Mouse (Mus musculus) limb, embryonic 13.5 days (tissue): ENCODE data around the gene Ugt2b35. TPM values are rescaled to one million over a fixed set of nuclear protein-coding genes. Genes with fewer than 3 reads are reported as not detected.
"Not testable (repeated sequence)": the region's sequence is repeated elsewhere in the genome, so short reads cannot be mapped to it uniquely, and the experiment has no call there.

Source experiments
- ATAC-seq: fragments of 200-750 bp; cut with Nextera tagmentation; 2 replicates; pipeline ENCODE4 v1.8.0; 2017; ENCODE audit warnings: low read depth, moderate number of reproducible peaks, moderate TSS enrichment; ENCODE audit not compliant: low FRiP score
- H3K27ac ChIP-seq: fragments of 300-500 bp; sonication (generic); 2 replicates; pipeline ENCODE4 v1.5.1; 2015; ENCODE audit warnings: inconsistent platforms, mild to moderate bottlenecking, moderate library complexity
- H3K27me3 ChIP-seq: fragments of 300-500 bp; sonication (generic); 2 replicates; pipeline ENCODE4 v1.6.1; 2015; ENCODE audit warnings: mild to moderate bottlenecking, inconsistent platforms
- H3K36me3 ChIP-seq: fragments of 300-500 bp; sonication (generic); 2 replicates; pipeline ENCODE4 v1.6.1; 2015; ENCODE audit warnings: inconsistent platforms, mild to moderate bottlenecking, moderate library complexity
- H3K4me1 ChIP-seq: fragments of 300-500 bp; sonication (generic); 2 replicates; pipeline ENCODE4 v1.6.1; 2015; ENCODE audit warnings: inconsistent platforms
- H3K4me2 ChIP-seq: fragments of 300-500 bp; sonication (generic); replicated peaks from 2 replicates; pipeline ENCODE4 v1.6.1; 2015; ENCODE audit warnings: inconsistent platforms, mild to moderate bottlenecking, moderate library complexity
- H3K4me3 ChIP-seq: fragments of 300-500 bp; sonication (generic); 2 replicates; pipeline ENCODE4 v1.5.1; 2015; ENCODE audit warnings: moderate library complexity, mild to moderate bottlenecking, inconsistent platforms
- H3K9ac ChIP-seq: fragments of 300-500 bp; sonication (generic); 2 replicates; pipeline ENCODE4 v1.6.1; 2015; ENCODE audit warnings: mild to moderate bottlenecking, inconsistent platforms
- H3K9me3 ChIP-seq: fragments of 300-500 bp; sonication (generic); 2 replicates; pipeline ENCODE4 v1.6.1; 2016; ENCODE audit warnings: inconsistent platforms
- WGBS: fragments of 180-500 bp; shearing (Covaris S2); methylation state at CpG from one replicate; pipeline ENCODE4 v1.1.7; 2015; 5-methylcytosine and 5-hydroxymethylcytosine counted together
- polyA plus RNA-seq: library from polyadenylated mRNA; unstranded; fragments of >200 nt; fragmentation: Nextera tagmentation; extraction: Ambion mirVana; gene quantifications from 2 replicates; pipeline ENCODE4 v1.2.1, GENCODE M21; 2015

Ugt2b35 gene
- polyA plus RNA-seq = not detected in 2 replicates

DNA sequence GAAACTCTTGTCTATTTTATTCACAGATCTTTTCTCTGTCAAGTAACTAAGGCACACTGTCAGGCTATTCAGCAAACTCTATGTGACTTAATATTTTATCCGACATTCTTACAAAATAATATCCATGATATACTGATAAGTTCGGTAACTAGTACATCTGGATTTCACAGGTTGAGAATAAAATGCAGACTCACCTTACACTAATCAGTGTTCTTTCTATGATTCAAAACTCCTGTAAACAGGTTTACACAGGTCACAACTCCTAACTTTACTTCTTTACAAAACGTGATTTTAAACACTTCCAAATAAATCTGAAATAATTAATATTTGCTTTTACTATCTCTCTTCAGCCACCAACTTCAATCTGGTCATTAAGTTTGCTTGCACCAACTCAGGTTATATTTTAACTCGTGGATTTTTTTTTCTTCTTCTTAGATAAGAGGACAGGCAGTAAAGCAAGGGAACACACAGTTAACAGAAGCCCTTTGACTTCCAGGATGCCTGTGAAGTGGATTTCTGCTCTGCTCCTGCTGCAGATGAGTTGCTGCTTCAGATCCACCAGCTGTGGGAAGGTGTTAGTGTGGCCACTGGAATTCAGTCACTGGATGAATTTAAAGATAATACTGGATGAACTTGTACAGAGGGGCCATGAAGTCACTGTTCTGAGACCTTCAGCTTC is at the start of gene Ugt2b35:
Ugt2b35 (plus strand) TSS at position 466 of the 679 bp plus-strand sequence.
- H3K4me1 ChIP-seq = no peaks in the 10 kb centered on the region
- no peak within 1 kb of the TSS for H3K4me3 ChIP-seq
- no peaks in the 10 kb centered on the region for H3K36me3 ChIP-seq
- H3K9ac ChIP-seq = no peak within 1 kb of the TSS
- WGBS = 71% methylated on average over 4 of the region's 4 CpGs
- H3K4me2 ChIP-seq = no peak within 1 kb of the TSS
- no peaks in the 10 kb centered on the region for H3K27me3 ChIP-seq
- no peak for ATAC-seq
- H3K27ac ChIP-seq = no peak within 1 kb of the TSS
- no peaks in the 10 kb centered on the region for H3K9me3 ChIP-seq

DNA sequence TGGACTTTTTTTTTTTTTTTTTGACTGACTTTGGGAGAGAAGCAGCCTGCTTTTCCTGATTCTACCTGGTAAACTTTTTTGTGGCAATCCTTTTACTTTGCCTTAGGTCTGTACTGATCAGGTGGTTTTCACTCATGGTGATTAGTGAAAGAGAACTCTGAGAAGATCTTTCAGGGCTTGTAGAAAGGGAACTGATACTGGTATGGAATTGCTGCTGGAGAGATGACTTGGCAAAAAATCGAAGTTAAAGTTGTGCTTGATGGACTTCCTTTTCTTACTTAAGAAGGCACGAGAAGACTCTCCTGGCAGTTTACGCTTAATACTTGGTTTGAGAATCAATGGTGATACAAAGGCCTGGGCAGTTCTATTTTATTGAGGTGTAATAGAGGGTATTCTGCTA is 40.2 kb upstream of the Ugt2b35 start:
- Histone ChIP-seq H3K36me3 (no peaks in the 10 kb centered on the region), H3K27me3 (no peaks in the 10 kb centered on the region), H3K4me2 (no peak overlapping the region), H3K4me1 (no peaks in the 10 kb centered on the region), H3K4me3 (no peak overlapping the region), H3K9me3 (no peaks in the 10 kb centered on the region), H3K27ac (no peak overlapping the region), H3K9ac (no peak overlapping the region)
- no peak for ATAC-seq
- WGBS = 86% methylated on average over 3 of the region's 3 CpGs

DNA sequence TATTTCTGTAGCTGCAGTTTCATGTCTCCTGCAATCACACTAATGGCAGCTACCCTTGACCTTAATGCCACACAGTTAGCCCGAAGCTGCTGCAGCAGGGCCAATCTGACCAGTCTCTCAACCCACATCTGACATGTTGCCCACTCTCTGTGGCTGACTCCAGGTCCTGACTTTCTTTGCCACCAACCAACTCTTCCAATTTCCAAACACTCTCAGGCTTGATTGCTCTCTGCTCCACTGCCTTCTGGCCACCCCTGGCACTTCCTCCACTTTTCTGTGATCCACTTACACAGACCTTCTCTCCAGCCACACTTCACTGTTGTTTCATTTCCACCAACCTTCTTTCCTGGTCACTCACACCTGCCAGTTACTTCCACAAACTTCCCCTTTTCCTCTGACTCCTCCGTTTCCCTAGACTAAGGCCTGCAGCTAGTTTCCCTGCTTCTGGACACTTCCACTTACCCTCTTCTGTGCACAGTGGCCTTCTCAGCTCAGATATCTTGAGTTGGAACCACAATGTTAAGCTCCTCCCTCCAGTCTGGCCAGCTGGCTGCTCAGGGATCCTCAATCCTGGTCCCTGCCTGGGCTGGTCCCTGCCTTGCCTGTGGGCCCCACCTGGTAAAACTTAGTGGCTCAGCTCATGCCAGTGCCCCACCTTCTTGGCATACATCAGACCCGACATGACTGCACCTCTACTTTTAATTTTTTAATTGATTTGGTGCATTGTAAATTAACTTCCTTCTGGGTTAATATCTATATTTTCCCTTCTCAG is 38.9 kb upstream of the Ugt2b35 start:
- no peaks in the 10 kb centered on the region for H3K27me3 ChIP-seq
- 79% methylated on average over 3 of the region's 3 CpGs for WGBS
- H3K4me3 ChIP-seq = no peak overlapping the region
- no peak for ATAC-seq
- no peak overlapping the region for H3K9ac ChIP-seq
- H3K36me3 ChIP-seq = no peaks in the 10 kb centered on the region
- H3K27ac ChIP-seq = no peak overlapping the region
- H3K4me2 ChIP-seq = no peak overlapping the region
- no peaks in the 10 kb centered on the region for H3K4me1 ChIP-seq
- H3K9me3 ChIP-seq = no peaks in the 10 kb centered on the region

DNA sequence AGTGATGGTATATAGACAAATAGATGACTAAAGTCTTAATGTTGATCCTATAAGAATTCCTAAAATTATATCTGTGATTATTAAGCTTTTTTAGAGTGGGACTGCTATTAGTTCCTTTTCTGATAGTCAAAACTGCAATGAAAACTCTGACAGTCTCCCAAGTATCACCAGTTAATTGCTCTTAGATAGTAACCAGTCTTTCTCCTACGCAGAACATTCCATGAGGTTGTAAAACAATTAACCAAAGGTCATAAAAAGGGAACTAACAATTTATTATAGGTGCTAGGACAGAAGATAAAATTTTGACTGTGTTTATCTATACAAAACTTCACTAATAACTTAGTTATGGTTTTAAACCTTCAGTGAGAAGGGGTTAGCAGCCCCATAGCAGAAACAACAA is 37.8 kb upstream of the Ugt2b35 start:
- not testable (repeated sequence) for H3K27me3 ChIP-seq, H3K27ac ChIP-seq, ATAC-seq, H3K36me3 ChIP-seq, H3K9ac ChIP-seq, H3K4me3 ChIP-seq, H3K4me1 ChIP-seq, H3K4me2 ChIP-seq, H3K9me3 ChIP-seq
- 15% methylated on average over 1 of the region's 1 CpGs for WGBS

DNA sequence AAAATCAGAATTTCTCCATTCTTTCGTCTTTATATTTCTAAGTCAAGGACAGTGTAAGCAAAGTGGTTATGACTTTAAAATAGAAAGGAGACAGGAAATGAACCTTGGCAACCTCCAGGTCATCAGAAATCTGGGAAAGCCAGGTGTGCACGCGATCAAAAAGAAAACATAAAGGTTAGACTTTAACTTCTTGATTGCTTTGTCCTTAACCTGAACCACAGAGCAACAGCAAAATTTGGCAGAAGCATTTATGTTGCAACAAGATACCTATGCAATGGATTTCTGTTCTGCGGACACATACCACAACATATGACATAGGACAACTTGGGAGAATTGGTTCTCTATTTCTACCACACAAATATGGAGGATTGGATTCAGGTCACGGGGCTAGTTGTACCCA is 33.4 kb upstream of the Ugt2b35 start:
- not testable (repeated sequence) for H3K4me1 ChIP-seq, H3K4me2 ChIP-seq, H3K36me3 ChIP-seq, H3K27ac ChIP-seq, H3K9me3 ChIP-seq, H3K9ac ChIP-seq, ATAC-seq, H3K27me3 ChIP-seq, H3K4me3 ChIP-seq
- 88% methylated on average over 5 of the region's 5 CpGs for WGBS

DNA sequence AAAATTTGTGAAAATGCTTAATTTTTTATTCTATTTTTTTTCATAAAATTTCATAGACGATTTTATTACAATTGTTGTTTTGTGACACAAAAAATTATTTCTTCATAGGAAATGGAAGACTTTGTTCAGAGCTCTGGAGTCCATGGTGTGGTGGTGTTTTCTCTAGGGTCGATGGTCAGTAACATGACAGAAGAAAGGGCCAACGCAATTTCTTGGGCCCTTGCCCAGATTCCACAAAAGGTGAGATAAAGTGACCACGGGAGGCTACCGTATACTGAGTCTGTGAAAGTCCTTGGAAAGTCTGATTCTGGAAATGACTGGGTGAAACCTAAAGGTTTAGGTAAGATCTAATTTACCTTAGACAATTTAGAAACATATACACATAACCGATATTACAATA is 4.1 kb downstream of the Ugt2b35 start:
- Histone ChIP-seq H3K4me2 (no peak overlapping the region), H3K36me3 (no peaks in the 10 kb centered on the region), H3K4me1 (no peaks in the 10 kb centered on the region), H3K4me3 (no peak overlapping the region), H3K9ac (no peak overlapping the region), H3K9me3 (no peaks in the 10 kb centered on the region), H3K27me3 (no peaks in the 10 kb centered on the region), H3K27ac (no peak overlapping the region)
- 83% methylated on average over 6 of the region's 6 CpGs for WGBS
- ATAC-seq = no peak

DNA sequence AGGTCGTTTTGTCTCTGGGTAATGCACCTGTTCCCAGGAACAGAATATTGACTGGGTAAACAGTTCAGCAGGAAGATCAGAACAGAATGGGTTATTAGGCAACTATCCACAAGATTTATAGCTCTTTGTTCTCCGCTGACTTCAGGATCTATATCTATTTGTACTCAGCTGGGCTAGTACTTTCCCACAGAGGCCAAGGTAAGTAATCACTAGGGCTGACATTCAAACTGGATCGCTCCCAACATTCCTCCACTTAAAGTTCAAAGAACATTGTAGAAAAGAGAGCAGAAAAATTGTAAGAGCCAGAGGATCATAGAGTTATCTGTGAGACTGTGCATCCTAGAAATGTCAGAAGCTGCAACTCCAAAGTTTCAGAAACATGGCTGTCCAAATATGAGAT is 14.8 kb downstream of the Ugt2b35 start:
- Histone ChIP-seq H3K27me3 (no peaks in the 10 kb centered on the region), H3K36me3 (no peaks in the 10 kb centered on the region), H3K27ac (no peak overlapping the region), H3K9ac (no peak overlapping the region), H3K9me3 (no peaks in the 10 kb centered on the region), H3K4me1 (no peaks in the 10 kb centered on the region), H3K4me3 (no peak overlapping the region), H3K4me2 (no peak overlapping the region)
- no peak for ATAC-seq
- 78% methylated on average over 3 of the region's 3 CpGs for WGBS

DNA sequence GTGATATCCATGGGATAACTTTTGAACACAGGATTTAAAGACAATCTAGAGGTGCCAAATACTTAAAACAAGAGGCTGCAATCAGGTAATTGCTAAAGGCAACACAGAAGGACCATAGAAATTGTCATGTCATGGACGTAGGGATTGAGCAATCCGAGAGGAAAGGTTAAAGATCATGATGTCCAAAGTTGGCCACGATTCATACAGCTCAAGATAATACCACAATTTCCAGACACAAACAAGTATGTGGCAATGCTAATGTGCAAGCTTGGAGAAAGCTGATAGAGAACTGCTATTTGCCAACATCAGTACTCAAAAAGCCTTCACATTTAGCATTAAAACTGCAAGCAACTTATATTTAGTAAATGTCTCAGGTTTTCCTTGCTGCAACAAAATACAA is 26.7 kb downstream of the Ugt2b35 start:
- WGBS = 81% methylated on average over 3 of the region's 3 CpGs
- no peak overlapping the region for H3K4me3 ChIP-seq
- no peak overlapping the region for H3K9ac ChIP-seq
- no peaks in the 10 kb centered on the region for H3K36me3 ChIP-seq
- H3K27me3 ChIP-seq = no peaks in the 10 kb centered on the region
- no peak overlapping the region for H3K4me2 ChIP-seq
- H3K4me1 ChIP-seq = no peaks in the 10 kb centered on the region
- H3K27ac ChIP-seq = no peak overlapping the region
- no peaks in the 10 kb centered on the region for H3K9me3 ChIP-seq
- no peak for ATAC-seq

DNA sequence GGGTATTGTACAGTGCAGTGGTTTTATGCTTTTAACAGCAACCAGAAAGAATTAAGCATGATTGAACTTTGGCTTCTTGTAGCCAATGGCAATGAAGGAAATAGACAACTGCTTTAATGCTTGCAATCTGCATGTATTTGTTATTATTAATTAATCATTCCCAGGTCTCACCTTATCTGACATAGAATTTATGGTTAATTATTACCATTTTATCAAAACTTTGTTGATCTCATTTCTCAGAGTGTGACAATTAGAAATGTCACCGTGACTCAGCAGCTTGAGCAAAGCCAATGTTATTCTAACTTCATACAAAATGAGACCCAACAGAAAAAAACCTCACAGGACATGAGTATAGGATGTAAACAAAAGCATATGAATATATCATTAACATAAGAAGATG is 30.0 kb downstream of the Ugt2b35 start:
- no peaks in the 10 kb centered on the region for H3K4me1 ChIP-seq
- 85% methylated on average over 1 of the region's 1 CpGs for WGBS

More for the DNA sequence above, 30.0 kb downstream of the Ugt2b35 start:
- Histone ChIP-seq H3K4me3 (no peak overlapping the region), H3K4me2 (no peak overlapping the region), H3K9me3 (no peaks in the 10 kb centered on the region), H3K27me3 (no peaks in the 10 kb centered on the region), H3K27ac (no peak overlapping the region), H3K36me3 (no peaks in the 10 kb centered on the region), H3K9ac (no peak overlapping the region)
- ATAC-seq = no peak

Other genes starting within 250 kb of the Ugt2b35 start
- 43.2 and 45.7 TPM in 2 replicates for gene Ythdc1, start 196.6 kb upstream of the Ugt2b35 start, polyA plus RNA-seq
- gene Ugt2b34, start 93.9 kb upstream of the Ugt2b35 start, polyA plus RNA-seq = 0.11 TPM in 1 of 2 replicates, not detected in the other
- gene Ugt2b1, start 74.3 kb upstream of the Ugt2b35 start, polyA plus RNA-seq = not detected in 2 replicates
- not detected in 2 replicates for gene Ugt2b36, start 91.7 kb downstream of the Ugt2b35 start, polyA plus RNA-seq
- not detected in 2 replicates for gene Ugt2b5, start 139.5 kb downstream of the Ugt2b35 start, polyA plus RNA-seq